In genomic region chr19:40970301-40970700, GRCm38 (mm10) we compare ENCODE assay signal across 27 mouse cellular contexts. TPM values are rescaled to one million over a fixed set of nuclear protein-coding genes. Genes with fewer than 3 reads are reported as not detected.
DNase-seq lines count a peak whose midpoint lies in the region; TF ChIP-seq lines count a peak whose summit lies in the region.
"Had no signal": no experiment of that assay in that cellular context is flagged by ENCODE, and none has a peak within 500 bp of the region (broad histone marks: within the 10 kb centered on the region; RNA-seq: fewer than 3 reads in every experiment).

No protein-coding gene starts in this region.

- peak overlapping the region; percentile 51 for H3K4me2 ChIP-seq in CH12.LX (ENCODE audit: insufficient read depth, low read depth, poor library complexity, severe bottlenecking)
- H3K4me2 ChIP-seq: embryonic facial prominence, embryonic 12.5 days; forebrain, embryonic 13.5 days; forebrain, embryonic 15.5 days had no signal

- H3K36me3 ChIP-seq in CH12.LX (replicated peaks in 1 of 2; ENCODE audit: control insufficient read depth in 1 of 2, insufficient read depth in 1 of 2, low read length in 1 of 2): peaks cover 50 to 82% of the 10 kb centered on the region in 2 experiments
- peaks cover 31% of the 10 kb centered on the region for H3K36me3 ChIP-seq in splenic B cell, adult 2 months (ENCODE audit: control insufficient read depth, insufficient read depth, low read length, poor library complexity, severe bottlenecking)
- H3K36me3 ChIP-seq: embryonic facial prominence, embryonic 10.5 days; embryonic facial prominence, embryonic 12.5 days; forebrain, embryonic 15.5 days had no signal

- peak; percentile 50 to 61 for DNase-seq in spleen, adult 18-20 months
- DNase-seq in spleen, postnatal 14 days (ENCODE audit: low spot score in 2 of 2): no peak
- DNase-seq in spleen, postnatal 36 days (ENCODE audit: low spot score in 2 of 2): peak; percentile 84 to 85
- no peak for DNase-seq in spleen, adult 12 weeks (ENCODE audit: low spot score)
- peak; percentile 79 for DNase-seq in CH12.LX (ENCODE audit: extremely low read depth)
- peak; percentile 77 for DNase-seq in splenic B cell, adult 2 months (ENCODE audit: low read depth, low spot score)
- DNase-seq in left cerebral cortex, adult 8-10 months (ENCODE audit: low spot score in 2 of 2): no peak
- DNase-seq in embryo, embryonic 10 days (ENCODE audit: low spot score): no peak
- DNase-seq: adrenal gland, adult 2 months; adrenal gland, postnatal 10 days; adrenal gland, postnatal 25 days; cerebellum, adult 11 months; cerebellum, adult 18-20 months; cerebellum, adult 8-10 months; cerebellum, adult 9-11 months; cerebellum, postnatal 14 days; cerebellum, postnatal 36 days; forebrain, postnatal 0 days had no signal

- peaks cover 63% of the 10 kb centered on the region for H3K79me2 ChIP-seq in CH12.LX (replicated peaks; ENCODE audit: control insufficient read depth, extremely low read depth, insufficient read depth, poor library complexity, severe bottlenecking)

- peaks cover 44 to 91% of the 10 kb centered on the region in 2 experiments for H3K4me1 ChIP-seq in CH12.LX (ENCODE audit: control insufficient read depth in 1 of 2, insufficient read depth in 2 of 2)
- H3K4me1 ChIP-seq: embryonic facial prominence, embryonic 10.5 days; embryonic facial prominence, embryonic 12.5 days; forebrain, embryonic 13.5 days; forebrain, embryonic 15.5 days had no signal

- TF ChIP-seq EP300 in CH12.LX (IDR thresholded peaks at IDR 0.05; ENCODE audit: low read length): peak; percentile 44; the same call in 1 of the 2 replicates

- TF ChIP-seq POLR2A in CH12.LX (IDR thresholded peaks at IDR 0.05; ENCODE audit: low read depth, low read length): no peak

- in situ Hi-C loops in CH12.LX (cut with MboI; ENCODE audit: low pct_ligation_motif_present, low pct_unique_long_range_greater_than_20kb, low sequenced_read_pairs): no loop called here

- TF ChIP-seq RAD21 in CH12.LX (IDR thresholded peaks at IDR 0.05; ENCODE audit: low read depth, low read length): no peak

- dilution Hi-C loops in CH12.LX (cut with MboI; ENCODE audit: extremely low pct_ligation_motif_present, extremely low pct_unique_long_range_greater_than_20kb, low sequenced_read_pairs): no loop called here

- H3K27me3 ChIP-seq in CH12.LX (replicated peaks): no peaks in the 10 kb centered on the region
- no peaks in the 10 kb centered on the region for H3K27me3 ChIP-seq in splenic B cell, adult 2 months (ENCODE audit: control insufficient read depth, insufficient read depth, low read length, poor library complexity, severe bottlenecking)
- H3K27me3 ChIP-seq: embryonic facial prominence, embryonic 12.5 days; forebrain, embryonic 13.5 days; forebrain, embryonic 15.5 days had no signal

- H3K27ac ChIP-seq in CH12.LX (ENCODE audit: insufficient read depth, low read depth): peak overlapping the region; percentile 93
- H3K27ac ChIP-seq: embryonic facial prominence, embryonic 10.5 days; embryonic facial prominence, embryonic 12.5 days; forebrain, embryonic 13.5 days; forebrain, embryonic 15.5 days had no signal

- H3K9ac ChIP-seq in CH12.LX (ENCODE audit: insufficient read depth, low read depth): no peak overlapping the region
- H3K9ac ChIP-seq: embryonic facial prominence, embryonic 12.5 days; forebrain, embryonic 13.5 days; forebrain, embryonic 15.5 days; forebrain, postnatal 0 days had no signal

- H3K4me3 ChIP-seq in CH12.LX (replicated peaks in 1 of 3; ENCODE audit: low read depth in 2 of 3, low read length in 2 of 3, poor library complexity in 1 of 3): no peak overlapping the region
- H3K4me3 ChIP-seq: embryonic facial prominence, embryonic 10.5 days; embryonic facial prominence, embryonic 12.5 days; forebrain, embryonic 13.5 days; forebrain, embryonic 15.5 days had no signal

- no peak for TF ChIP-seq CTCF in CH12.LX (conservative IDR thresholded peaks at IDR 0.05 in 1 of 2, IDR thresholded peaks at IDR 0.05 in 1 of 2; ENCODE audit: low read depth in 2 of 2, low read length in 2 of 2)

- no peaks in the 10 kb centered on the region for H3K9me3 ChIP-seq in CH12.LX (replicated peaks; ENCODE audit: low read length)
- H3K9me3 ChIP-seq: embryonic facial prominence, embryonic 10.5 days; embryonic facial prominence, embryonic 12.5 days; forebrain, embryonic 13.5 days; forebrain, embryonic 15.5 days had no signal

TF ChIP-seq in CH12.LX, 34 proteins besides CTCF, POLR2A, EP300 and RAD21:
- TF ChIP-seq ETS1 (conservative IDR thresholded peaks at IDR 0.05; ENCODE audit: low read depth, low read length) (peak; percentile 15; the same call in 1 of the 2 replicates), CHD2 (IDR thresholded peaks at IDR 0.05; ENCODE audit: low read length) (no peak), POLR2AphosphoS2 (IDR thresholded peaks at IDR 0.05; ENCODE audit: low read depth, low read length) (peak; percentile 10; the same call in 1 of the 2 replicates), BHLHE40 (IDR thresholded peaks at IDR 0.05; ENCODE audit: low read depth, low read length) (no peak; the same call in 1 of the 2 replicates), KAT2A (IDR thresholded peaks at IDR 0.05; ENCODE audit: insufficient replicate concordance, low read length) (no peak), JUN (IDR thresholded peaks at IDR 0.05; ENCODE audit: insufficient read depth, low read depth, low read length) (no peak), TCF12 (IDR thresholded peaks at IDR 0.05; ENCODE audit: low read depth, low read length) (0 out of 2 replicates have a peak, but pooled peaks have one; percentile 39)

RNA-seq across cellular contexts. Expression of gene Blnk, which starts 24.0 kb away (rescaled TPM):
- total RNA-seq in CH12.LX (2012; rRNA removed) (86.8 and 142 TPM in 2 replicates), CH12.LX (2014; rRNA removed) (101 and 108 TPM in 2 replicates)
- 259 and 284 TPM in 2 replicates for polyA plus RNA-seq in CH12.LX (2012; ENCODE audit: insufficient read length, low read depth)
- total RNA-seq in left cerebral cortex, adult 8-10 months (2022): 10 to 100 TPM in 3 of 4 experiments, 1 to 10 TPM in 1; 9.6 to 13.5 (median 10.9) TPM
- total RNA-seq: MEL had no signal

RNA-seq across cellular contexts. Expression of gene Dntt, which starts 58.8 kb away (rescaled TPM):
- total RNA-seq in CH12.LX (2012; rRNA removed) (0.13 TPM in 1 of 2 replicates, not detected in the other), CH12.LX (2014; rRNA removed) (not detected in 2 replicates)
- not detected in 2 replicates for polyA plus RNA-seq in CH12.LX (2012; ENCODE audit: insufficient read length, low read depth)
- total RNA-seq in left cerebral cortex, adult 8-10 months (2022): not detected
- total RNA-seq: adrenal gland, adult 2 months; adrenal gland, postnatal 25 days; adrenal gland, postnatal 4 days; ES-E14; MEL had no signal
- polyA plus RNA-seq: adrenal gland, adult 2 months; embryonic facial prominence, embryonic 10.5 days; embryonic facial prominence, embryonic 12.5 days; embryonic facial prominence, embryonic 14.5 days; forebrain, embryonic 11.5 days; forebrain, embryonic 15.5 days had no signal

Comparison
In these comparisons a context has a peak if more than half of its experiments do, and no peak if none do; other contexts are left out.
1. DNase-seq: peak in spleen, adult 18-20 months (2 of 2), spleen, postnatal 36 days (2 of 2), CH12.LX (single experiment) and splenic B cell, adult 2 months (single experiment); none in spleen, postnatal 14 days (0 of 2), spleen, adult 12 weeks (single experiment), left cerebral cortex, adult 8-10 months (0 of 2) and embryo, embryonic 10 days (single experiment).
2. RNA of gene Blnk, which starts 24.0 kb away (total RNA-seq): 86.8 to 142 TPM in CH12.LX; 9.6 to 13.5 TPM in left cerebral cortex, adult 8-10 months; every median in the first group is over 4 times any median in the second.